Mouse (Mus musculus) kidney, adult 2 months (tissue): Measurements from ENCODE around the gene Mapkapk3. TPM values are rescaled to one million over a fixed set of nuclear protein-coding genes. Genes with fewer than 3 reads are reported as not detected.
A peak's percentile ranks its signal among the peaks of the same experiment; 100 is the strongest.

Experiments
- DNase-seq: peaks from one replicate; pipeline ENCODE4 v3.0.0; 2021
- H3K27ac ChIP-seq: fragments of 200-500 bp; 2 replicates; pipeline ENCODE4 v1.5.1; 2012; ENCODE audit warnings: low read depth, low read length, control low read depth, inconsistent platforms; ENCODE audit not compliant: insufficient read depth
- H3K27me3 ChIP-seq: fragments of 200-500 bp; replicated peaks from 2 replicates; pipeline ENCODE4 v1.6.1; 2012; ENCODE audit warnings: mild to moderate bottlenecking, moderate library complexity, low read length, inconsistent platforms; ENCODE audit not compliant: control insufficient read depth, insufficient read depth
- H3K36me3 ChIP-seq: fragments of 200-500 bp; 2 replicates; pipeline ENCODE4 v1.6.1; 2012; ENCODE audit warnings: mild to moderate bottlenecking, moderate library complexity, low read length, inconsistent platforms; ENCODE audit not compliant: control insufficient read depth, insufficient read depth
- H3K4me1 ChIP-seq: fragments of 200-500 bp; 2 replicates; pipeline ENCODE4 v1.6.1; 2011; ENCODE audit warnings: low read length; ENCODE audit not compliant: control insufficient read depth, insufficient read depth
- H3K4me3 ChIP-seq: fragments of 200-500 bp; 2 replicates; pipeline ENCODE4 v1.5.1; 2011; ENCODE audit warnings: mild to moderate bottlenecking, low read depth, low read length, control low read depth; ENCODE audit not compliant: insufficient read depth
- CTCF ChIP-seq: fragments of 200-500 bp; conservative IDR thresholded peaks from 2 replicates; pipeline ENCODE4 v1.5.1; 2011; ENCODE audit warnings: low read depth, mild to moderate bottlenecking, control low read depth, low read length, moderate library complexity, mixed read lengths; ENCODE audit not compliant: insufficient read depth, insufficient read length
- POLR2A ChIP-seq: fragments of 200-500 bp; IDR thresholded peaks from one replicate; pipeline ENCODE4 v1.6.1; 2011; ENCODE audit warnings: low read depth, low read length, control low read depth
- WGBS: fragments of 180-500 bp; shearing (Covaris S2); methylation state at CpG from one replicate; pipeline ENCODE4 v1.1.7; 2018; 5-methylcytosine and 5-hydroxymethylcytosine counted together
- polyA plus RNA-seq: library from polyadenylated mRNA; depleted of rRNA; stranded (reverse); fragments of >200 nt; gene quantifications from 2 replicates; pipeline ENCODE4 v1.2.3, GENCODE M21; 2012

The Mapkapk3 gene
- polyA plus RNA-seq, 1 experiment = 24.3 TPM

DNA sequence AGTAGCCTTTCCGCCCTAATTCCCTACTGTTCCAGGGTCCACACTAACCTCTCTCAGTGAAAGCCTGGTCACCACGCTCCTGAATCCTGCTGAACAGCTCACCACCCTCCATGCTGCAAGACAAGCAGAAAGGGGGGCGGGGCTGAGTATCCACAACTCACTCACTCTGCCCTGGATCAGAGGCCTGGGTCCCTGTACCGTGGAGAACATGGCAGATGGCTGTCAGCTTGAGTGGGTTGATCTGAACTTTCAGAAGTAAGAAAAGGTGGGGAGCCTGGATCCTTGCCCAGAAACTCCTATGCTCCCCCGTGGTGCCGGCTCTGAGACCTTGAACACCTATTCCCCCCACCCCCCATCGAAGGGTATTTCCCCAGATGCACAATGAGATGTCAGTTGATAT, 27.3 kb downstream of the Mapkapk3 start:
- H3K27ac ChIP-seq = no peak overlapping the region
- DNase-seq = no peak
- TF ChIP-seq CTCF = no peak
- TF ChIP-seq POLR2A = no peak
- H3K4me1 ChIP-seq = no peaks in the 10 kb centered on the region
- H3K36me3 ChIP-seq = no peaks in the 10 kb centered on the region; the same call in 1 of the 2 replicates
- no peaks in the 10 kb centered on the region for H3K27me3 ChIP-seq
- WGBS = 76% methylated on average over 7 of the region's 7 CpGs
- H3K4me3 ChIP-seq = no peak overlapping the region

DNA sequence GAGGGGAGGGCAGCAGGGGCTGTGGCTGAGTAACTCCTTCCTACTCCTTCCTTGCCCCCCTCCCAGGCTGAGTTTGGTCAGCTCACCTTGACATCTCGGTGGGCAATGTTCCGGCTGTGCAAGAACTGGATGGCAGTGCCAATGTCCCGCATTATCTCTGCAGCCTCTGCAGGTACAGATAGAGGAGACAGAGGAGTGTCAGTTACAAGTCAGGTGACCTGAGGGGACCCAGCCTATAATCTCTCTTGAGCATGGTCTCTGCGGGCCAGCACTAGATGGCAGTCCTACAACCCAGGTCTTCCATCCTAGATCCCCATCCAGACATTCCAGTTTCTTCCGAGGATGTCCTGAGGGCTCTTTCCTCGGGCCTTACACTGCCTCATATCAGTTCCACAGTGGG, 27.9 kb downstream of the Mapkapk3 start:
- no peak overlapping the region for H3K27ac ChIP-seq
- no peak overlapping the region for H3K4me3 ChIP-seq
- no peaks in the 10 kb centered on the region for H3K4me1 ChIP-seq
- no peak for DNase-seq
- H3K27me3 ChIP-seq = no peaks in the 10 kb centered on the region
- 78% methylated on average over 6 of the region's 6 CpGs for WGBS
- no peaks in the 10 kb centered on the region; the same call in 1 of the 2 replicates for H3K36me3 ChIP-seq
- TF ChIP-seq CTCF (no peak), POLR2A (no peak)

DNA sequence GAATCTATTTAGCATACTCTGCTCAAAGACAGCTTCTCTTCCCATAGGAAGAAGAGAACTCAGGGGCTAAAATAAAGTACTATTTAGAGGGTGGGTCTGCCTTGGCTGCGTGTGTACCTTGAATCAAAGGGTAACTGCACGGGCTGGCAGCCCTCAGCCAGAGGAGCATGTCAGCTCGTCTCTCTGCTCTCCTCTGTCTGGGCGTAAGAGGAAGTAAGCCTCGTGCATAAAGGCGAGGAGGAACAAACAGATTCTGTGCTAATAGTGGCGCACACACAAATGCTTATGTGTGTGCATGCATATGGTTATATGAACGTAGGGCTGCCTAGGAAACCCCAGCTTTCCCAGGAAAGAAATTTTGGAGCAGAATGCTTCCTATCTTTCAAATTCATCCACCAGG, 28.8 kb downstream of the Mapkapk3 start:
- H3K27me3 ChIP-seq = no peaks in the 10 kb centered on the region
- WGBS = 68% methylated on average over 8 of the region's 8 CpGs
- no peak for DNase-seq
- no peaks in the 10 kb centered on the region; the same call in 1 of the 2 replicates for H3K36me3 ChIP-seq
- no peak overlapping the region for H3K27ac ChIP-seq
- no peak overlapping the region for H3K4me3 ChIP-seq
- TF ChIP-seq CTCF (no peak), POLR2A (no peak)
- no peaks in the 10 kb centered on the region for H3K4me1 ChIP-seq

DNA sequence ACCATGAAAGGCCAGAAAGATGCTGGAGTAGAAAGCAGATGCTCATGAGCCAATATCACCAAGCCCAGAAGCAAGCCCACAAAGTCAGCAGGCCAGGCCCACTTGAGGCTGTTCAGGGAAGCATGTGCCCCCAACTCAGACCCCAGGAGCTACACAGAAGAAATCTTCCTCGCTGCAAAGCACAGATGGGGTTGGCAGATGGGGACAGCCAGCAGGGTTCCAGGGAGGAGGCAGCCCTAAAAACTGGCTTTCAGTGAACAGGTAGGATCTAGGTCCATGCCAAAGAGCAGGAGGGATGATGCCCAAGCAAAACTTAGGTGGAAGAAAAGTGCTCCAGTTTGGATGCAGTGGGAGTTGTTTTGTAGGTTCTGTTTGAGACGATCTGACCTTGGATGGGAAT, 29.2 kb downstream of the Mapkapk3 start:
- WGBS = 73% methylated on average over 2 of the region's 2 CpGs
- Histone ChIP-seq H3K4me3 (no peak overlapping the region), H3K27ac (no peak overlapping the region), H3K36me3 (no peaks in the 10 kb centered on the region; the same call in 1 of the 2 replicates), H3K4me1 (no peaks in the 10 kb centered on the region), H3K27me3 (no peaks in the 10 kb centered on the region)
- TF ChIP-seq POLR2A (no peak), CTCF (no peak)
- no peak for DNase-seq

DNA sequence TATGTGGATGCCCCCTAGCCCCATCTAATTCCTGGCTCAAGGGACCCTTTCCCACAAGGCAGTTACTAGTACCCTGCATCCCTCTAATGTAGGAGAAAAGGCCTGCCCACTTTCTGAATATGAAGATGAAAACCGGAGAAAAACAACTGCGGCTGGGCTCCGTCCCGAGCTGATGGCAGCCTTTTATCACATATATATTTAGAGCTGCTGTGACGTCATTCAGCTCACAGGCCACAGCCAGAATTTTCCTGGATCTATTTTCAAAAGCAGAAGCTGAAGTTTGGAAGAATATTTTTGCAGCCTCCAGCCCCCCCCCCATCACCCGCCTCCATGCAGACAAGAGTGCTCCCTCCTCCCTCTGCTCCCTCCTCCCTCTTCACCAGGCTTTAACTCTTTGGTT, 30.1 kb downstream of the Mapkapk3 start:
- no peak for DNase-seq
- no peaks in the 10 kb centered on the region for H3K27me3 ChIP-seq
- H3K36me3 ChIP-seq = no peaks in the 10 kb centered on the region; the same call in 1 of the 2 replicates
- H3K4me1 ChIP-seq = peaks cover 2% of the 10 kb centered on the region; the same call in 1 of the 2 replicates
- H3K4me3 ChIP-seq = no peak overlapping the region
- 76% methylated on average over 6 of the region's 6 CpGs for WGBS
- H3K27ac ChIP-seq = no peak overlapping the region
- TF ChIP-seq CTCF (no peak), POLR2A (no peak)

DNA sequence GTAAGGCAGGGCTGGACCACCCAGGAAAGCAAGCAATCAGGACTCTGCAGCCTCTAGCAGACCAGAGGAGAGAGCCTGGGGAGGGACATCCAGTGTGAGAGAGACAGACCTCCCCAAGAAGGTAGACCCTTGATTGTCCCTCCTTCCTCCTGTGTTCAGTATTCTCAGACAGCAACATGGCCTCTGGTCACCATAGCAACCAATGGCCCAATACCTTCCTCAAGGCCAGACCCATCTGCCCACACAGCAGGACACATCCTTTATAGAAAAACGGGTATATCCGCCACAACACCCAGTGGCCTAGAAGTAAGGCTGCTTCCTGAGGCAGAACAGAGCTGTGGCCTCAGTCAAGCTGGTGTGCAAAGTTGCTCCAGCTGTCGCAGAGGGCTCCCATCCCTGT, 34.1 kb downstream of the Mapkapk3 start:
- no peak for DNase-seq
- Histone ChIP-seq H3K27me3 (no peaks in the 10 kb centered on the region), H3K4me3 (no peak overlapping the region), H3K36me3 (no peaks in the 10 kb centered on the region; the same call in 1 of the 2 replicates), H3K27ac (no peak overlapping the region), H3K4me1 (peaks cover 3% of the 10 kb centered on the region; the same call in 1 of the 2 replicates)
- TF ChIP-seq CTCF (no peak), POLR2A (no peak)
- 81% methylated on average over 3 of the region's 3 CpGs for WGBS

- DNase-seq = peak; percentile 73
- TF ChIP-seq POLR2A (no peak), CTCF (no peak)
- Histone ChIP-seq H3K27ac (peak overlapping the region; percentile 91), H3K36me3 (no peaks in the 10 kb centered on the region; the same call in 1 of the 2 replicates), H3K4me3 (no peak overlapping the region), H3K27me3 (no peaks in the 10 kb centered on the region), H3K4me1 (peaks cover 3% of the 10 kb centered on the region; the same call in 1 of the 2 replicates)
- 70% methylated on average over 3 of the region's 3 CpGs for WGBS
Measured at GRCm38 (mm10) chr9:107254925-107255324, 34.8 kb downstream of the Mapkapk3 start.

DNA sequence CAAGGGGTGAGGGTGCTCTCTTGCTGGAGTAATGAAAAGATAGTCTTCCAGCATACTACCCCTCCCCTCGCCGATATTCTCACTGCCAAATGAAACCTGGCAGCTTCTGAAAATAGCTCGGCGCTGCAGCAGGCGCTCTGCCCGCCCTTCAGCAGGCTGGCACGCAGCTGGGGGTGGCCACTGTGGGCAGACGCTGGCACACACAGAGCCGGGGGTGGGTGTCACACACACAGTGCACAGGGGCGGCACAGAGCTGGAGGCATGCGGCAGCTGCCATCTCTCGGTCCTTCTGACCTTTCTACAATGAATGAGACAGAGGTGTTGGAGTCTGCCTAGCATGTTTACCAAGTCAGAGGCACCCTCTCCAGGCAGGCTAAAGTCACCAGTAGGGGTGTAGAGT, 35.2 kb downstream of the Mapkapk3 start:
- H3K36me3 ChIP-seq = no peaks in the 10 kb centered on the region; the same call in 1 of the 2 replicates
- peak overlapping the region; percentile 91 for H3K27ac ChIP-seq
- peak; percentile 65 for DNase-seq
- H3K4me3 ChIP-seq = no peak overlapping the region
- WGBS = 38% methylated on average over 12 of the region's 12 CpGs
- TF ChIP-seq CTCF = no peak
- no peak for TF ChIP-seq POLR2A
- peaks cover 3% of the 10 kb centered on the region; the same call in 1 of the 2 replicates for H3K4me1 ChIP-seq
- no peaks in the 10 kb centered on the region for H3K27me3 ChIP-seq
